In genomic region chr14:62479395-62479794, GRCm38 (mm10) we compare ENCODE assay signal across 27 mouse cellular contexts. TPM values are rescaled to one million over a fixed set of nuclear protein-coding genes. Genes with fewer than 3 reads are reported as not detected.
A peak's percentile ranks its signal among the peaks of the same experiment; 100 is the strongest.
DNase-seq lines count a peak whose midpoint lies in the region; ATAC-seq and TF ChIP-seq lines count a peak whose summit lies in the region.
"Had no signal": no experiment of that assay in that cellular context is flagged by ENCODE, and none has a peak within 500 bp of the region (broad histone marks: within the 10 kb centered on the region; RNA-seq: fewer than 3 reads in every experiment).

No protein-coding gene starts in this region.

- no peak overlapping the region for H3K27ac ChIP-seq in embryonic facial prominence, embryonic 14.5 days (replicated peaks; ENCODE audit: low read depth, low read length)
- no peak overlapping the region for H3K27ac ChIP-seq in embryonic facial prominence, embryonic 10.5 days (replicated peaks)
- no peak overlapping the region for H3K27ac ChIP-seq in limb, embryonic 14.5 days (replicated peaks; ENCODE audit: low read depth, low read length)
- H3K27ac ChIP-seq: gastrocnemius, adult 2 months; layer of hippocampus, adult 2 months; liver, embryonic 13.5 days; lung, embryonic 15.5 days; macrophage; midbrain, embryonic 12.5 days had no signal

- no peak overlapping the region for H3K4me2 ChIP-seq in embryonic facial prominence, embryonic 14.5 days (ENCODE audit: low read depth, low read length)
- no peak overlapping the region for H3K4me2 ChIP-seq in limb, embryonic 14.5 days (replicated peaks; ENCODE audit: low read depth, low read length, severe bottlenecking)
- H3K4me2 ChIP-seq: heart, embryonic 12.5 days; liver, embryonic 13.5 days; lung, embryonic 15.5 days; midbrain, embryonic 12.5 days had no signal

- DNase-seq in embryonic facial prominence, embryonic 14.5 days (ENCODE audit: low spot score), result peak; percentile 68
- no peak for DNase-seq in embryonic facial prominence, embryonic 10.5 days (ENCODE audit: low spot score)
- DNase-seq in left cerebral cortex, postnatal 4 days, result peak; percentile 82
- DNase-seq in left cerebral cortex, adult 9 months (ENCODE audit: low spot score in 2 of 2), result no peak
- DNase-seq in brain, embryonic 14.5 days (ENCODE audit: low read depth), result peak; percentile 88
- peak; percentile 20 for DNase-seq in limb, embryonic 14.5 days (ENCODE audit: low spot score)
- no peak for DNase-seq in spleen, postnatal 36 days (ENCODE audit: low spot score in 2 of 2)
- DNase-seq: adrenal gland, adult 8-10 months; cerebellum, adult 11 months; gastrocnemius, adult 2 months; heart, postnatal 14 days; kidney, adult 8-10 months; kidney, postnatal 14 days; liver, embryonic 13.5 days; right cerebral cortex, adult 18-20 months; thymus, postnatal 36 days had no signal

- no peaks in the 10 kb centered on the region for H3K9me3 ChIP-seq in embryonic facial prominence, embryonic 14.5 days (ENCODE audit: control insufficient read depth, low read length)
- no peaks in the 10 kb centered on the region for H3K9me3 ChIP-seq in embryonic facial prominence, embryonic 10.5 days
- H3K9me3 ChIP-seq in limb, embryonic 14.5 days (ENCODE audit: control insufficient read depth, low read length), result no peaks in the 10 kb centered on the region
- H3K9me3 ChIP-seq: heart, embryonic 12.5 days; liver, embryonic 13.5 days; lung, embryonic 15.5 days; midbrain, embryonic 12.5 days had no signal

- H3K4me3 ChIP-seq in embryonic facial prominence, embryonic 14.5 days (ENCODE audit: low read depth, low read length), result no peak overlapping the region
- no peak overlapping the region for H3K4me3 ChIP-seq in embryonic facial prominence, embryonic 10.5 days
- H3K4me3 ChIP-seq in limb, embryonic 14.5 days (replicated peaks; ENCODE audit: low read length), result no peak overlapping the region
- H3K4me3 ChIP-seq: gastrocnemius, adult 2 months; heart, embryonic 12.5 days; layer of hippocampus, adult 2 months; liver, embryonic 13.5 days; lung, embryonic 15.5 days; midbrain, embryonic 12.5 days had no signal

- intact Hi-C loops in left cerebral cortex, postnatal 4 days (cut with DNase I), result no loop called here

- H3K27me3 ChIP-seq in embryonic facial prominence, embryonic 14.5 days (replicated peaks; ENCODE audit: control insufficient read depth, insufficient read depth, low read length), result no peaks in the 10 kb centered on the region
- no peaks in the 10 kb centered on the region for H3K27me3 ChIP-seq in embryonic facial prominence, embryonic 10.5 days (replicated peaks; ENCODE audit: low read depth, poor library complexity, severe bottlenecking)
- no peaks in the 10 kb centered on the region for H3K27me3 ChIP-seq in limb, embryonic 14.5 days (ENCODE audit: control insufficient read depth, insufficient read depth, low read length)
- H3K27me3 ChIP-seq: liver, embryonic 13.5 days; lung, embryonic 15.5 days; midbrain, embryonic 12.5 days had no signal

- WGBS in embryonic facial prominence, embryonic 14.5 days, result 41% methylated on average over 6 of the region's 6 CpGs
- 59% methylated on average over 6 of the region's 6 CpGs for WGBS in embryonic facial prominence, embryonic 10.5 days
- 33% methylated on average over 6 of the region's 6 CpGs for WGBS in limb, embryonic 14.5 days

- H3K9ac ChIP-seq in embryonic facial prominence, embryonic 14.5 days (ENCODE audit: low read depth, low read length), result no peak overlapping the region
- H3K9ac ChIP-seq in limb, embryonic 14.5 days (ENCODE audit: low read depth, low read length, severe bottlenecking), result no peak overlapping the region
- H3K9ac ChIP-seq: heart, embryonic 12.5 days; liver, embryonic 13.5 days; lung, embryonic 15.5 days; midbrain, embryonic 12.5 days had no signal

- no peaks in the 10 kb centered on the region for H3K4me1 ChIP-seq in embryonic facial prominence, embryonic 14.5 days (ENCODE audit: control insufficient read depth, insufficient read depth, low read length)
- H3K4me1 ChIP-seq in embryonic facial prominence, embryonic 10.5 days, result no peaks in the 10 kb centered on the region
- H3K4me1 ChIP-seq in limb, embryonic 14.5 days (ENCODE audit: control insufficient read depth, insufficient read depth, low read length), result 0 out of 2 replicates have a peak, but pooled peaks cover 6% of the 10 kb centered on the region
- H3K4me1 ChIP-seq: heart, embryonic 12.5 days; liver, embryonic 13.5 days; lung, embryonic 15.5 days had no signal

- no peak for TF ChIP-seq POLR2A in brain, embryonic 14.5 days (IDR thresholded peaks at IDR 0.05; ENCODE audit: borderline replicate concordance, extremely low read depth, insufficient read depth, insufficient read length, poor library complexity, severe bottlenecking)
- no peak for TF ChIP-seq POLR2A in limb, embryonic 14.5 days (IDR thresholded peaks at IDR 0.05; ENCODE audit: borderline replicate concordance, extremely low read depth, insufficient read depth, insufficient read length)

- peak; percentile 88 for ATAC-seq in embryonic facial prominence, embryonic 14.5 days (ENCODE audit: low read depth)
- peak; percentile 55 for ATAC-seq in limb, embryonic 14.5 days (ENCODE audit: low FRiP score, low read depth)
- no peak for ATAC-seq in inflammation-experienced regulatory T-cells, adult 6 months
- ATAC-seq: CD4-positive, CD25-positive, alpha-beta regulatory T cell, adult 4 months; Patski had no signal

- TF ChIP-seq CTCF in brain, embryonic 14.5 days (IDR thresholded peaks at IDR 0.05; ENCODE audit: borderline replicate concordance, extremely low read depth, insufficient read depth, insufficient read length), result no peak

- no peaks in the 10 kb centered on the region for H3K36me3 ChIP-seq in embryonic facial prominence, embryonic 14.5 days (ENCODE audit: control insufficient read depth, insufficient read depth, low read length)
- H3K36me3 ChIP-seq in embryonic facial prominence, embryonic 10.5 days (replicated peaks), result no peaks in the 10 kb centered on the region
- no peaks in the 10 kb centered on the region for H3K36me3 ChIP-seq in limb, embryonic 14.5 days (ENCODE audit: control insufficient read depth, insufficient read depth, low read length)
- H3K36me3 ChIP-seq: heart, embryonic 12.5 days; liver, embryonic 13.5 days; lung, embryonic 15.5 days; midbrain, embryonic 12.5 days had no signal

RNA-seq across cellular contexts. Expression of gene Gucy1b2, which starts 23.3 kb away (rescaled TPM):
- 0.10 and 0.15 TPM in 2 replicates for polyA plus RNA-seq in embryonic facial prominence, embryonic 14.5 days (2014; fragmentation: Nextera tagmentation; extraction: Ambion mirVana)
- polyA plus RNA-seq in embryonic facial prominence, embryonic 10.5 days (2016; fragmentation: Nextera tagmentation; extraction: Ambion mirVana), result not detected in 2 replicates
- 1 to 10 TPM in 1 of 2 experiments, under 1 TPM in 1; 0.74 to 1.3 TPM for total RNA-seq in left cerebral cortex, postnatal 4 days (2021)
- 1.1 and 2.0 TPM in 2 replicates for polyA plus RNA-seq in brain, embryonic 14.5 days (2012; rRNA removed)
- polyA plus RNA-seq in limb, embryonic 14.5 days (2012; rRNA removed), result 0.10 and 0.15 TPM in 2 replicates
- polyA plus RNA-seq in limb, embryonic 14.5 days (2014; fragmentation: Nextera tagmentation; extraction: Ambion mirVana), result 0.07 and 0.10 TPM in 2 replicates
- not detected for polyA plus RNA-seq in inflammation-experienced regulatory T-cells, adult 6 months (2017; shearing (Covaris generic))
- total RNA-seq: ES-E14; gastrocnemius, adult 2 months; granulocyte monocyte progenitor cell, adult 5-6 weeks; heart, postnatal 14 days had no signal
- polyA plus RNA-seq: CD4-positive, CD25-positive, alpha-beta regulatory T cell, adult 4 months; intestine, embryonic 14.5 days; liver, embryonic 13.5 days; macrophage had no signal

Comparison
In these comparisons a context has a peak if more than half of its experiments do, and no peak if none do; other contexts are left out.
1. DNase-seq: peak in embryonic facial prominence, embryonic 14.5 days (single experiment), left cerebral cortex, postnatal 4 days (single experiment), brain, embryonic 14.5 days (single experiment) and limb, embryonic 14.5 days (single experiment); none in embryonic facial prominence, embryonic 10.5 days (single experiment), left cerebral cortex, adult 9 months (0 of 2) and spleen, postnatal 36 days (0 of 2).